Mouse (Mus musculus) left cerebral cortex, adult 9 months (tissue): Measurements from ENCODE around the gene Mpo.

Source experiments
- DNase-seq, 2 experiments: peaks; one replicate each; pipeline ENCODE4 v3.0.0; 2022; ENCODE audit warnings: low spot score in 2 of 2

Mpo gene

GRCm38 (mm10) chr11:87793460-87793859 lies at the start of gene Mpo:
Gene Mpo (plus strand): TSS chr11:87793581.
- DNase-seq, result no peak

- DNase-seq, result no peak
These were observed 49.7 kb upstream of the Mpo start for GRCm38 (mm10) chr11:87743691-87744090.

DNA sequence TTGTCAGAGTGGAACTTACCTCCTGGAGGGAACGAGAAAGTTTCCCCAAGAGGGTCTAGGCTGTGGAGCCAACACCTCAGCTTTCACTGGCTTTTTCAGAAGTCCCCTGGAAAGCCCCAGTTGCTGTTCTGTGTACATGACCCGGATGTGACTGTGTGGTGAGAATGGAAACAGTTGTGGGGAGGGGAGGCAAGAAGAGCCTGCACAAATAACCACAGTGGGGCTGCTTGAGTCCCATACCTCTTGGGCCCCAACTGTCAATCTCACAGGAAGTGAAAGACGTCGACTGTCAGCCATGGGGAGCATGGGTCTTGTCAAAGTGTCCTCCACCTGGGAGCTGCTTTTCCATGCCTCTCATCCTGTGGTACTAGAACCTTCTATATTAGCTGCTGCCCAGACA lies 48.4 kb upstream of the Mpo start:
- DNase-seq, result no peak

DNA sequence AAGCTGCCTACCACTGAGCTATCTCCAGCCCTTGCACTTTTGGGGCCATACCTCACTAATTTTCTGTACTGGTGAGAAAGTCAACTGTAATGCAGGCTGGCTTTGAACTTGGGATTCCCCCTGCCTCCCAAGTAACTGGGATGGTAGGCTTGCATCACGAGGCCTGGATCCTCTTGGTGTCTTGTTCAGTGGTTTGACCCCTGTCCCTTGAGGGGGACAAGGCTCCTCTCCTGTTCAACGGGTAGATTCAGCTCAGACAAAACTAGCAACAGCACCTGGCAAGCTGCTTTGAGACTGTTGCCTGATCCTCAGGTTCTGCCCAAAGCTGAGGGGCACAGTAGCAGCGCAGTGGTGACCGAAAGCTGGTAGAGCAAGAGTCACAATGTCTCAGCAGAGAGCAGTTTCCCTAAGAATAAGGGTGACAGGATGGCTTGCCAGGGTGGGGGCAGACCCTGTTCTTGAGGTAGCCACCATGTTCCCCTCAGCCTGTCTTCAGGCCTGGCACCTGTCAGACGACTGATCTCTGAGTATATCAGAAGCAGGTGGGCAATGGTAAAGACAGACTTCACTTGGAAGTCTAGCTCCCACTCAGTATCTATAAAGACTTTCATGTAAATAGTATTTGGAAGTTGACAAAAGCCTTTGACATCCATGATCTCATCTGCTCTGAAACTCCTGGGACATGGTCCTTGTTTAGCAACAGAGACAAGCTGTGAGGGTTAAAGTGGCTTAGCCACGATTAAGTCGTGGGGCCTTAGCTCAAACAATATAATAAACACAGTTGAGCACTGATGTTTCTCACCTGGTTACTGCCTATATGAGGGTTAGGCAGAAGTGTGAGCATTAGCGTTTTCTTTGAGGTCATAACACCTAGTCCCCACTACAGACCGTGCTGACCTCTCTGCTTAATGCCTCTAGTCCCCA lies 47.5 kb upstream of the Mpo start:
- no peak for DNase-seq

DNA sequence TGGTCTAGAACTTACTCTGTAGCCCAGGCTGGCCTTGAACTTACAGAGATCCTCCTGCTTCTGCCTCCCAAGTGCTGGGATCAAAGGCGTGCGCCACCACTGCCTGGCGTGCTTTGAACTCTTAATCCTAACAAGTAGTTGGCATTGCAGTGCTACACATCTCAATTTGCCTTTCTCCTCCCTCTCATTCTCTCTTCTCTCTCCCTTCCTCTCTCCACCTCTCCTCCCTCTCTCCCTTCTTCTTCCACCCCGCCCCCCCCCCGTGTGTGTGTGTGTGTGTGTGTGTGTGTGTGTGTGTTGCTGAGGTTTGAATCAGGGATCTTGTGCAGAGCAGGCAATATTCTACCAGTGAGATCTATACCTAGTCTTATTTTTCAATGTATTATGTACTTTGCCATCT lies 46.1 kb upstream of the Mpo start:
- DNase-seq, result no peak

DNA sequence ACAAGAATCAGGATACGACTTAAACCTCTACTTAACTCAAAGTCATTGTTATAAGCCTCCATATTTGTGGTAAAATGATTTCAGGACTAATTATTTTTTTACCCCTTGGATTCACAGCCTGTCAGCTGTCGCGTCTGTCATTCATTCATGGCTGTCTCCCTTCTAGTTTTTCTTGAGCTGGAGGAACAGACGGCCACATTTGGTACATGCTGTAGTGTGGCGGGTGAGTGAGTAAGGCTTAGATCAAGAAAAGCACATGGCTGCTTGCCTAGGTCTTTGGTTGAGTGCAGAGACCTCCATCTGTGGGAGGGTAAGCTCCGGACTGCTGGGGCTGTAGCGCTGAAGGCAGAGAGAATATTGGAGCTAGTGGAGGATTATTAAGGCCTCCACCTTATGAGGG lies 45.7 kb upstream of the Mpo start:
- no peak for DNase-seq

DNA sequence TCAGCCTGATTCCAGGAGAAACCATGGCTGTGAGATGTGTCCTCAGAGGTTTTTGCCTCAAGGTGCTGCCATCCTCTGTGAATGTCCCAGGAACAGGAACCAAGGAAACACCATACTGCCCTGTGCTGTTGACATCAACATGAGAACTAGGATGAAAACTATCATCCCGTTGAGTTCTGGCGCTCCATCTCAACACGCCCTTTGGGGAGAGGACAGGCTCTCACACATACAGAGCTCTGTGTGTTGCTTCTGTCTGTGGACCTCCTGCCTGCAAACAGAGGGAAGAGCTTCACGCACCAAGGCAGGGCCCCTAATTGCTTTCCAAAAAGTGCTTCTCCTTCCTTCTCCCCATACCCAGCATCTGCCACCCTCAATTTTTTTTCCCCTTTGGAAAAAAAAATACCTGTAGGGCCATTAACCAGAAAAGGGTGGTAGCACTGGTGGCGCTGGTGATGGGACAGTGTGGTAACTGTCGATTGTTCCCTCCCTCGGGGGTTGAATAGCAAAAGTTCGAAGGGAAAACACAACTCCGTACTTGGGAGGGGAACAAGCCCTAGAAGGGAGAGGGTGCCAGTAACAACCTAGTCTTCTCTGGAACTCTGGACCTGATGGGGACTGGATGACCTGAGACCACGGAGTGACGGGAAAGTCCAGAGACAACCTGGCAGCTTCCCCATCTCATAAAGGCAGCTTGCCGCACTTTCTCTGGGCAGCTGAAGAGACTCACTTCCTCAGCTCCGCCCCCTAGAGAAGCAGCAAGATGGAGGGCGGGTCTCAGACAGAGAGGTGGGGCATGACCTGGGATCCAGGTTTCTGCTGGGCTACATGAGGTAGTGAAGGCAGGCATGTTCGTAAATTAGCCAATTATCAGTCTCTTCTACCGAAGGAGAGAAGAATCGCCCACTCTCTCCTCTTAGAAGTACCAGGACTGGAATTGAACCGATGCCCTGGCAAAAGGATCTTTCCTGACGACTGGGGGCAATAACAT lies 45.0 kb upstream of the Mpo start:
- DNase-seq, result no peak

GRCm38 (mm10) chr11:87749192-87750042 lies 44.0 kb upstream of the Mpo start:
- peak; percentile 45 to 58 for DNase-seq

DNA sequence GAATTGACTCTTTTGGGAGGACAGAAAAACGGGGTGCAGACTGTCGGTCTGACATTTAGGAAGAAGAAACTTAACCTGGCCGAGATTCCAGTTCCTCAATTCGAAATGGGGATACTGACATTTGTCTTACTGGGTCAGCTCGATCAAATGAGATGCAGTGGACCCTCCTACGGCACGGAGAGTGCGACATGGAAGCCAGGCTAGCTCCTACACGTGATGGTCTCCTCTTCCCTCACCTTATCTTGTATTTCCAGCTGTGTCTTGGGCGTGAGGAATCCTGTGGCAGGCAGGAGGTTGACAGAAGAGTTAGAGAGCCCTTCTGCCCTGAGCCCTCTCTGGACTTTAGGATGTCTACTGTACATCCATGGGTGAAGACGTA lies 43.3 kb upstream of the Mpo start:
- no peak for DNase-seq

- no peak for DNase-seq
These were observed 42.9 kb upstream of the Mpo start for GRCm38 (mm10) chr11:87750521-87750920.

DNA sequence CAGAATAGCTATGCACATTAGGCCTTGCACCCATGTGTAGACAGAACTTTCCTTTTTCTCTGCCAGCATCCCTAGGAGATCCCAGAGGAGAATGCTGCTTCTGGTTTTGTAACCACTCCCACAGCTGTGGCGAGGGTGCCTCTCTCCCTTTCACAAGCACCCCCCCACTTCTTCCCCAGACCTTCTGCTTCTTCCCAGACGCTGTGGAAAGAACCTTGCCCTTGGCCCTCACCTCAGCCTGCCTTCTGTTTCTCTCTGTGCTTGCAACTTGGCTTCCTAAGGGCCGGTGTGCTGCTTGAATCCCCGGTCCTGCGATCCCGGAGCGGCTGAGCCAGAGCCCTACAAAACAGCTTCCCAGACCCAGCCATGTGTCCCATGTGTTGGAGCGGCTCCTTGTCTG lies 42.4 kb upstream of the Mpo start:
- no peak for DNase-seq

- DNase-seq, result no peak
These were observed 41.9 kb upstream of the Mpo start for GRCm38 (mm10) chr11:87751491-87751966.

GRCm38 (mm10) chr11:87752307-87752706 lies 41.1 kb upstream of the Mpo start:
- DNase-seq, result no peak

DNA sequence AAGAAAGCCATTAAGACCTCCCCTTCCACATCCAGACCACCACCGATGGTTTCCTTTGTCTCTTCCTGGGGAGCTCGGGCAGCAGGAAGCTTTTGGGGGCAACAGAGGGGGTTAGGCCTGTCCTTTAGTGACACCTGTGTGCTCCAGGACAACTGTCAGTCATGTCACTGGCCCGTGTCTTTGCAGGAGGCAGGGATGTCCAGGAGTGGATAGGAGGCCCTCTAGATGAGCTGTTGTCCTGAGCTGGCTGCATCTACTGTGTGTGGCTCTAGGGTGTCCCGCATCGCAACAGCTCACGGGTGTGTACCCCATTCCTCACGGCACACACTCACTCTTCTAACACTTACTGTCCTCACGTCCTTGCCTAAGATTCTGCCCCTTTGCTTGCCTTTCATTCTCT lies 40.1 kb upstream of the Mpo start:
- DNase-seq, result no peak

DNA sequence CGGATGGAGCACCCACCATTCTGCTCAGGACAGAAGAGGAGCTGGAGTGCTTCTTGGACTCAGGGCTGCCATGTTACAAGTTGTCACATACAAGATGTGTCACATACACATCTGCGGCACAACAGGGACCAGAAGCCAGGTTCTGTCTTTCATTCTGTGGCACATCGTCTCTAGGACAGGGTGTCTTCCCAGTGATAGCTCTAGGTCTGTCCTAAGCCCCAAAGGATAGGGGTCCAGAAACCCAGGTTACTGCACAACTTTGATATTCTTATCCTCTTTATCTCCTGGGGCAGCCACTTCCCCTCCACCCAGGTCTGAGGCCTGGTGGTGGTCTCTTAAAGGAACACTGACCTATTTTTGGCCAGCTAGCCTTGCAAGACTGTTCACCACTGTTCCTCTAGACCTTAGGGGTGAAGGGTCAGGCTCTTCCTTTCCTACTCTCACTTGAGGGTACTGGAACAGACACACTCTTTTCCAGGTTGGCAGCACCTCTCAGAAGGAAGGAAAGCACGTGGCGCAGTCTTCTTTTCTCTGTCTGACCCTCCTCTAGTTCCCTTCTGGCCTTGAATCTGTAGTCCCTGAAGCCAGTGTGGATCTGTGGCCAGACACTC lies 39.4 kb upstream of the Mpo start:
- no peak for DNase-seq

GRCm38 (mm10) chr11:87754603-87755002 lies 38.8 kb upstream of the Mpo start:
- no peak for DNase-seq

GRCm38 (mm10) chr11:87755360-87756017 lies 37.9 kb upstream of the Mpo start:
- peak in 1 of 2 experiments; percentile 56 for DNase-seq

- DNase-seq, result no peak
These were observed 37.0 kb upstream of the Mpo start for GRCm38 (mm10) chr11:87756251-87756820.

DNA sequence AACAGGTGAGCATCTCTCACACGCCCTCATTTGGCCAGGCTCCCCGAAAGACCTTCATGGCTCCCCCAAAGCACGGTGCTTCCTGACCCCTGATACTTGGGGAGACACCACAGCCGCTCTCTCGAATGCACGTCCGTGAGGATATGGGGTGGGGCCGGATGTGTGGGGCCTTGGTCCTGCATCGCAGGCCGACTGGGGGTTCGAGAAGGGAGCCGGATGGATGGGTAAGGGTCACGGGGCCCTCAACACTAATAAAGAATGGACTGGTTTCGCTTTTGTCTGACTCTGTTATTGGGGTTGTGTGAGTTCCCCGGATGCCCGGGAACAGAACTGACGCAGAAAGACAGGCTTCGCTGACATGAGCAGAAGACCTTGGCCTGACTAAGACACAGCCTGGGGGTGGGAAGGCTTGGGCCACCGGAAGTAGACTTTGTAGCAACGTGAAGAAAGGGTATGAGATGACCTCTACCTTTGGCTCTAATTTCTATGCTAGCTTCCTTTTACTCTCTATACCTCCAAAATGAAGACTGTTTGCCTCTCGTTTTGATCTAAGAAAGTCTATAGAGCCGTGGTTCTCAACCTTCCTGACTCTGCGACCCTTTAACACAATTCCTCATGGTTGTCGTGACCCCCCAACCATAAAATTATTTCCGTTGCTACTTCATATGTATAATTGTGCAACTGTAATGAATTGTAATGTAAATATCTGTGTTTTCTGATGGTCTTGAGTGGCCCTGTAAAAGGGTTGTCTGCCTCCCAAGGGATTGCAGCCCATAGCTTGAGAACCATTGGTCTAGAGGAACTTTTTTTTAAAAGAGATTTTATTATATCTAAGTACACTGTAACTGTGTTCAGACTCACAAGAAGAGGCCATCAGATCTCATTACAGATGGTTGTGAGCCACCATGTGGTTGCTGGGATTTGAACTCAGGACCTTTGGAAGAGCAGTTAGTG lies 36.1 kb upstream of the Mpo start:
- no peak for DNase-seq
